Mouse (Mus musculus) spleen, adult 2 months (tissue): ENCODE measurements around the gene Klf12.

ENCODE experiments used
- CTCF ChIP-seq: fragments of 200-500 bp; IDR thresholded peaks from 2 replicates; pipeline ENCODE4 v1.5.1; 2011; ENCODE audit warnings: mild to moderate bottlenecking, inconsistent platforms; ENCODE audit not compliant: insufficient read depth, insufficient read length, insufficient replicate concordance; ENCODE audit errors: extremely low read depth
- POLR2A ChIP-seq: fragments of 200-500 bp; IDR thresholded peaks from 2 replicates; pipeline ENCODE4 v1.6.1; 2011; ENCODE audit warnings: low read depth, low read length, inconsistent platforms

DNA sequence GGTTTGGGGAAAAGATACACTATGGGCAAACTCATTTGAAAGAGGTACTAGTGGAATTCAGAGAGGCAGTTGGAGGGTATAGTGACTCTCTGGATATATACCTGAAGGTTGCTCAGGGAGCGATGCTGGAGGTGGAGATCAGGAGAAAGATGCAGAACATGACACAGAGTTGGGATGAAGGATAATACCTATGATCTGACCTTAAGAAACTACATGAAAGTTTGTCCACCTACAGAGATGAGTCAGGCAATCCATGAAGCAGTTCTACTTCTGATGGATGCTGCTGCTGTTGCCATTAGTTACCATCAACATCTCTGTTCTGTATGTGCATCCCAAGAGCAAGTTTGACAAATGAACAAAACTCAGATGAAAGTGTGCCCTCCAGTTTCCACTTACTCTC is 222.0 kb downstream of the Klf12 start:
- TF ChIP-seq CTCF (no peak), POLR2A (no peak)
